Mouse (Mus musculus) Patski (cell line): ENCODE measurements around the gene Ccl5. TPM values are rescaled to one million over a fixed set of nuclear protein-coding genes. Genes with fewer than 3 reads are reported as not detected.

Experiments
- ATAC-seq: fragments of 100-300 bp; one replicate; pipeline ENCODE4 v1.8.0; 2021
- CTCF ChIA-PET: fragments of 350-600 bp; sonication (Branson Sonifier 250); formaldehyde crosslinking; loops from one replicate; lab custom pipeline; 2022; ENCODE audit warnings: inconsistent platforms; lab: Charles Lee
- POLR2A ChIA-PET: fragments of 350-600 bp; sonication (Branson Sonifier 250); formaldehyde crosslinking; loops from one replicate; lab custom pipeline; 2022; ENCODE audit warnings: antibody characterized with exemption, inconsistent platforms; lab: Charles Lee
- DNase-seq: peaks from one replicate; pipeline ENCODE4 v3.0.0-alpha.2; 2011; ENCODE audit warnings: low read depth, low spot score
- H3K27me3 ChIP-seq: fragments of 371-371 bp; one replicate; pipeline ENCODE4 v1.5.1; 2021
- CTCF ChIP-seq: fragments of 100-300 bp; IDR thresholded peaks from one replicate; pipeline ENCODE4 v1.5.1; 2021
- in situ Hi-C: fragments of 300-500 bp; cut with MboI; formaldehyde crosslinking; loops from 3 replicates; pipeline ENCODE4 v1.11.1; 2018; ENCODE audit warnings: low pct_unique_long_range_greater_than_20kb, mixed read lengths
- polyA plus RNA-seq: library from polyadenylated mRNA; unstranded; gene quantifications from one replicate; pipeline ENCODE4 v1.2.3, GENCODE M21; 2021

Gene Ccl5
- polyA plus RNA-seq = 0.65 TPM

DNA sequence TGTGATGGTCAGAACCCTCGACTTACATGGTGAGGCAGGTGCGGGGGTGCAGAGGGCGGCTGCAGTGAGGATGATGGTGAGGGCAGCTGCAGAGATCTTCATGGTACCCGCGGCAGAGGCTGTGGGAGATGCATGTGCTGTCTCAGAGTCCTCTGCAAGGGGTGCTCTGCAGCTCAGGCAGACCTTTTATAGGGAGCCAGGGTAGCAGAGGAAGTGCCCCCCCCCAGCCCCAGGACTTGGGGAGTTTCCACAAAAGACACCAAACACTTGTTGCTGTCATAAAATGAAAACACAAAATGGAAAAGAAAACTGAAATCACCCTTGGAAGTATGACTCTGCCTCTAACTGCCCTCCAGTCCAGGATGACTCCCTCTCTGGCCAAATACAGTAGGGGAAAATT lies at the start of gene Ccl5:
Ccl5 (minus strand) TSS at position 159 of the 400 bp plus-strand sequence.
- ATAC-seq (no peak), DNase-seq (no peak)
- ChIA-PET POLR2A (no interaction called here), CTCF (no interaction called here)
- no peak for TF ChIP-seq CTCF
- no peaks in the 10 kb centered on the region for H3K27me3 ChIP-seq
- in situ Hi-C loops = no loop called here

DNA sequence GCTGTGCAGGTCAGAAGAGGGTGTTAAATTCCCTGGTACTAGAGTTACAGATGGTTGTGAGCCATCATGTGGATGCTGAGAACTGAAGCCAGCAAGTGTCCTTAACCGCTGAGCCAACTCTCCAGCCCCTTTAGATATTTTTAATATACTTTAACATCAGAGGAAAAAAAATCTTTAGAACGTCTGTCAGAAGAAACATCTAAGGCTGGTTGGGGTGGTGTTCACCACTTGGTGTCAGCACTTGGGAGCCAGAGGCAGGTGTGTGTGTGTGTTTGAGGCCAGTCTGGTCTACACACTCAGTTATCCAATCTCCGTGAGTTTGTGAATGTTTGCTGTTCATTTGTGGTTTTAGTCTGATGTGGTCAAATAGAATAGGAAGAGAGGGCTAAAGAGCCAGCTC lies 48.7 kb upstream of the Ccl5 start:
- ATAC-seq (no peak), DNase-seq (no peak)
- in situ Hi-C loops = no loop called here
- CTCF ChIA-PET = no interaction called here
- POLR2A ChIA-PET = interaction anchor here (0.6 kb wide), 1 partner anchor 74 kb away, joined by 3 read pairs; no protein-coding TSS in a partner anchor
- no peak for TF ChIP-seq CTCF
- no peaks in the 10 kb centered on the region for H3K27me3 ChIP-seq

DNA sequence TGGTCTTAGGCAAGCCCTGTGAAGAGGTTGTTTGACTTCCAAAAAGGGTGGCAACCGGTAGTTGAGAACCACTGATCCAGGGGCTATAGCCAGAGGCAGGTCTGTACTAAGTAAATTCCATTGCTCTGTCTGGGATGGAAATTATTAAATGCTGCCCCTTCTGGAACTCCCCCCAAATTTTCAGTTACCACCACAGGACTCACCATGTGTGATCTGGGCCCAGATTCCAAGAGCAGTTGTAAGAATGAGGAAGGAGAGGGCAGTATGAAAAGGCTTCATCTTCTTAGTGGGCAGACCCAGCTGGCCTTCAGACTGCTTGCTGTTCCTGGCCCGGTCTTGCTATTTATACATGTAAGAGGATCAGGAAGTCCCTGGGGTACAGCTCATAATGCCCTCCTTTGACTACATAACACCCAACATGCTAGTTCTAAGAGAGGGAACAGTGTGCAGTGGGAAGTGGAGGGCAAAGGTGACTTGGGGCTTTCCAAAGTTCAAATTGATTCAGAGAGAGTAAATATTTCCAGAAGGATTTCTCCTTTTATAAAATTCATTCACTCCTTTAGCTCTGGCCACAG lies 48.0 kb upstream of the Ccl5 start, which contains the start of gene Ccl9:
Ccl9 (minus strand) TSS at position 451 of the 575 bp plus-strand sequence.
- no peak for TF ChIP-seq CTCF
- ATAC-seq (no peak), DNase-seq (no peak)
- CTCF ChIA-PET = interaction anchor here (0.9 kb wide), 1 partner anchor 12 kb away, joined by 3 read pairs; no protein-coding TSS in a partner anchor
- in situ Hi-C loops = no loop called here
- H3K27me3 ChIP-seq = no peaks in the 10 kb centered on the region
- POLR2A ChIA-PET = interaction anchor here (0.6 kb wide), 1 partner anchor 75 kb away, joined by 3 read pairs; no protein-coding TSS in a partner anchor

DNA sequence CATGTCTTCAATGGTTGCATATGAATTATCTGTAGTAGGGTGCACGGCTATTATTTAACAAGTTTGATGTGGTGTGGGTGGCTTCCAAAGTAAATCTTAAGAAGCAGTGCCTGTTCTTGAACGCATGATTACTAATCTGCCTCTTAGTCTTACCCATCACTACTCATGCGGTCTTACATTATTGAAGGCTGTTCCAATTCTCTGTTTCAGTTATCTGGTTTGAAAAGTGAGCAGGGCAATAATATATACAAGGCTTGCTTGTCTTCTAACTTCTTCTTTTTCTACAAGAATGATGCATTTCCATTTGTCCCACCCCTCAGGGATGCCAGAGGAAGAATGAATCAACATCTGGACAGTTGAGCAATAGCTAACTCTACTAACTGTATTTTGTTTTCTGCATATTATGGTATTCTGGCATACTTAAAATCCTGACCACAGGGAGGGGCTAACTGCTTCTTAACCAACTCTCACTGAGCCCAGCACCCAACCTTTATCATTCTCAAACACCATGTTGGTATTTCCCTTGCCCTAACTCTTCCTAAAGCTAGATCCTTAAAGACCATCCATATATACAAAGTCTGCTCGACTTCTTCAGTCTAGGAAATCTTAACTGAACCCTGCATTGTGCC lies 46.7 kb upstream of the Ccl5 start:
- no peaks in the 10 kb centered on the region for H3K27me3 ChIP-seq
- TF ChIP-seq CTCF = no peak
- ATAC-seq = no peak
- in situ Hi-C loops = no loop called here
- DNase-seq = no peak
- ChIA-PET CTCF (interaction anchor here (0.9 kb wide), 1 partner anchor 13 kb away, joined by 3 read pairs; no protein-coding TSS in a partner anchor), POLR2A (no interaction called here)

DNA sequence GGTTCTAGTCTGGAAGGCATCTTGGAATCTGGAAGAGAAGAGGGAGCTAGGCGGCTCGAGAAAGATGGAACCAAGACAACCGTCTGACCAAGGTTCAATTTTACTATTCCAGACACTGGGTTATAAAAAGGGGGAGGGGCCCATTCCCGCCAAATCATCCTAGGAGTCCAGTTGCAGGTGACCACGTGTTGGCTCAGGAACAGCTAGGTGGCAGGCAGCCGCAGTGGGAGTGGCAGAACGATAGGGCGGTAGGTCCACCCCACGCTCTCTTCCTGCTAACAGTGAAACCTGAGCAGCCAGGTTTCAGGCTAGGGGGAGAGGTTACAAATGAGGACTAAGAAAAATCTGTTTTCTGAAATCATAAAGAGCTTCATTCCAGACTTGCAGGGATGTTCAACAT lies 42.5 kb upstream of the Ccl5 start:
- DNase-seq (no peak), ATAC-seq (no peak)
- POLR2A ChIA-PET = no interaction called here
- no peak for TF ChIP-seq CTCF
- CTCF ChIA-PET = no interaction called here
- H3K27me3 ChIP-seq = no peaks in the 10 kb centered on the region
- in situ Hi-C loops = no loop called here

DNA sequence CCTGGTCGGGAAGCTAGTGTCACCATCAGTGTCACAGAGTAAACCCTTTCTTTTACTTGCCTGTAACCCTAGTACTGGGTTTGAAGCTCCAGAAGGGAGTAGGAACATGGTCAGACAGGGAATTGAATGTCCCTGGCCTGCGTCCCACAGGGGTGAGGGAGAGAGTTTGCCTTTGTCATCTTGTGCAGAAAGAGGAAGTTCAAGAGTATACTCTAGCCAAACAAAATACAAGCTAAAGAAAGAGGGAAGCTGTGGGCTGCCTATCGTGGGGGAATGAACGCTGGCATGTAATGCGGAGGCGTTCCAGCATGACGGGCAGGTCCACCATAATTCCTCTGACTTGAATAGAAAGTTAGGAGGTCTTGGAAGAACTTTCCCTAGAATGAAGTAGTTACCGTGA lies 41.9 kb upstream of the Ccl5 start:
- H3K27me3 ChIP-seq = no peaks in the 10 kb centered on the region
- DNase-seq = no peak
- ChIA-PET POLR2A (no interaction called here), CTCF (no interaction called here)
- ATAC-seq = no peak
- no peak for TF ChIP-seq CTCF
- in situ Hi-C loops = no loop called here

DNA sequence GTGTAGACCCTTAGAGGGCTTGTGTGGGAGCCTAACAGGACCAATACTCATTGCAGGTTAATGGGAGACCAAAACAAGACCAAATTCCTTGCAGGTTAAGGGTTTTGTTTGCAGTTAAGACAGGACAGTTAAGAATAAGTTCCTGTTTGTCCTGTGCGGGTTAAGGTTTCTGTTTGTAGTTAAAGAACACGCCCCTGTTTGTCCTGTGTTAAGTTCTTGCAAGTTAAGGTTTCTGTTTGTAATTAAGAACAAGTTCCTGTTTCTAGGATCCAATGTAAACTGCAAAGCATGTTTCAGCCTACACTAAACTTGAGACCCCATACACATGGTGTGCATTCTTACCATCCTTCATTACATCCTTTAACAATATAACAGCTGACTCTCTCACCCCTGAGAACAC lies 39.9 kb upstream of the Ccl5 start:
- no peak for TF ChIP-seq CTCF
- ChIA-PET CTCF (no interaction called here), POLR2A (no interaction called here)
- in situ Hi-C loops = no loop called here
- DNase-seq (no peak), ATAC-seq (no peak)
- no peaks in the 10 kb centered on the region for H3K27me3 ChIP-seq

DNA sequence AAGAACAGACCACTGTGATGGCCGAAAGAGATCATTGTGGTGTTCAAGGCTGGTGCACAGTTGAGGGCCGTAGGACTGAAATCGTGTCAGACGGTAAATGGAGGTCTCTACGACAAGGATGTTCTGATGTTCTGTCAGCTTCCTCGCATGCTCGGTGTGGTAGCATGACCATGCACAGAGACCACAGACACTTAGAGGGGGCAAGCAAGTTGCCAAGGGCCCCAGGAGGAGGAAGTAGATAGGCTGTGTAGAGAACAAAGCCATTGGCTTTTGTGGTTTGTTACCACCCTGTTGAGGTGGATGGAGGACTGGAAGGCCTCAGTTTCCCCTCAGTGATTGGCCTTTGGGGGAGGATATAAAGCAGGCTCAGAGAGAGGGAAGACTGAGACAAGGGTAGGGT lies 38.9 kb upstream of the Ccl5 start:
- POLR2A ChIA-PET = interaction anchor here (0.7 kb wide), 1 partner anchor 13 kb away, joined by 3 read pairs; no protein-coding TSS in a partner anchor
- no peak for ATAC-seq
- H3K27me3 ChIP-seq = no peaks in the 10 kb centered on the region
- in situ Hi-C loops = loop anchor here (5.0 kb wide), 1 partner anchor 58 kb away; no protein-coding TSS in a partner anchor
- no peak for DNase-seq
- TF ChIP-seq CTCF = no peak
- CTCF ChIA-PET = no interaction called here

DNA sequence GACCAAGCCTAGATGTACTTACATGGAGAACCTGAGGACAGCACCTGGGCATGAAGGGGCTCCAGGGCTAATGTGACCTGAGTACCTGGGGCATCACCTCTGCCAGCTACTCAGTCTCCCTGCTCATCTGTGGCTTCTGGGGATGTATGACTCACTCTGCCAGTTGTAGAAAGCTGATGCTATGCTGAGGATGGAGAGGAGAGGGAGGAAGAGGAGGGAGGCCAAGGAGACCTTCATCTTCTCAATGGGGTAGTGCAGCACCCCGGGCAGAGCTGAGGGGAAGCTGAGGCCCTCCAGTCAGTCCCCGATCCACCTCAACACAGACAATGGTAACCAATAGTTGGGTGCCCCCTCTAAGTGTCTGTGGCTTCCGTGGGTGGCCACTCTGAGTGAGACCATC lies 38.5 kb upstream of the Ccl5 start:
- no peaks in the 10 kb centered on the region for H3K27me3 ChIP-seq
- in situ Hi-C loops = loop anchor here (5.0 kb wide), 1 partner anchor 59 kb away; no protein-coding TSS in a partner anchor
- no peak for ATAC-seq
- no peak for DNase-seq
- ChIA-PET CTCF (no interaction called here), POLR2A (interaction anchor here (0.7 kb wide), 1 partner anchor 14 kb away, joined by 3 read pairs; no protein-coding TSS in a partner anchor)
- no peak for TF ChIP-seq CTCF

DNA sequence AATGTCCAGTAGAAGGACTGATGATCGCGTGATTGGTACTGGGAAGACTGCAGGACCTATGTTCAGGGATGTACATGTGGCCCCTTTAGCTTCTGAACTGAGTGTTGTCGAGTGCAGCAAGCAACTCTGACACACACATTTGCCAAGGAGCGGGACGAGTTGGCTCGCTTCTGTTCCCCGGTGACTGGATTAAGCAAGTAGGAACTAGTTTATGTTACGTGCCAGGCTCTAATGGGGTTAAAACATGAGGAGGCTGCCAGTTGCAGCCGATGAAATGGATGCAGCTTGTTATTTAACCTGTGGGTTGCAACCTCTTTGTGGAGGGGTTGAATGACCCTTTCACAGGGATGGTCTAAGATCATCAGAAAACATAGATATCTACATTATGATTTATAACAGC lies 37.7 kb upstream of the Ccl5 start:
- no peak for TF ChIP-seq CTCF
- no peak for DNase-seq
- CTCF ChIA-PET = no interaction called here
- in situ Hi-C loops = loop anchor here (5.0 kb wide), 1 partner anchor 59 kb away; no protein-coding TSS in a partner anchor
- POLR2A ChIA-PET = no interaction called here
- ATAC-seq = no peak
- no peaks in the 10 kb centered on the region for H3K27me3 ChIP-seq

DNA sequence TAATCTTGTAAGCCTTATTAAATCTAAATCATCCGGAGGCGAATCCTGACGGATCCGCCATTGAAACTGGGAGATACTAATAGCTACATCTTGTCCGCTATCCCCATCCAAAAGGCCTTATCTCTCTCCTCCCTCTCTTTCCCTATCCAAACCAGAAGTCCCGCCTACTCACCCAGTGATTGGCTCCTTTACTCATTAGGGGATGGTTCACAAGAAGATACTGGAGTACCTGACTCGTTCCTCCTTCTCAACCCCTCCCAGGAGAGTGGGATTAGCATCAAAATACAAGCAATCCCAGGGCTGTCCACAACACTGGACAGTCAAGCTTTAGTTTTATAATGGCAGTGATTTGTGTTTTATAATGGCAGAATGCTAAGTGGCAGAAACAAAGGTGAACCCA lies 37.0 kb upstream of the Ccl5 start:
- no peak for DNase-seq
- no peak for TF ChIP-seq CTCF
- ChIA-PET CTCF (no interaction called here), POLR2A (no interaction called here)
- in situ Hi-C loops = loop anchor here (5.0 kb wide), 1 partner anchor 60 kb away; no protein-coding TSS in a partner anchor
- H3K27me3 ChIP-seq = no peaks in the 10 kb centered on the region
- ATAC-seq = no peak
